Mouse (Mus musculus): ENCODE measurements around the gene Dusp18.

- TF ChIP-seq MYOD1 (IDR thresholded peaks at IDR 0.05; ENCODE audit: control insufficient read depth, insufficient read length, low read depth) (no peak), MAX (IDR thresholded peaks at IDR 0.05) (no peak), CTCF (IDR thresholded peaks at IDR 0.05; ENCODE audit: control insufficient read depth, insufficient read depth, insufficient read length) (no peak), MYOG (IDR thresholded peaks at IDR 0.05; ENCODE audit: control insufficient read depth, extremely low read depth, insufficient read length) (no peak), USF1 (IDR thresholded peaks at IDR 0.05; ENCODE audit: low read depth) (no peak)
These were observed 8.0 kb downstream of the Dusp18 start for GRCm38 (mm10) chr11:3903046-3903445.
